Mouse (Mus musculus): Measurements from ENCODE around the gene Mrpl43. TPM values are rescaled to one million over a fixed set of nuclear protein-coding genes. Genes with fewer than 3 reads are reported as not detected.

Gene Mrpl43
- polyA plus RNA-seq, 1 experiment from 2014 or later, result 79.9 TPM

GRCm38 (mm10) chr19:45025937-45026568 lies 19.8 kb upstream of the Mrpl43 start:
- no peak for DNase-seq (ENCODE audit: low spot score)
- Histone ChIP-seq H3K27me3 (ENCODE audit: insufficient read depth, low read length) (no peaks in the 10 kb centered on the region), H3K27ac (no peak overlapping the region)

GRCm38 (mm10) chr19:45024775-45025174 lies 18.5 kb upstream of the Mrpl43 start:
- Histone ChIP-seq H3K9ac (ENCODE audit: low read depth, low read length) (no peak overlapping the region), H3K4me2 (ENCODE audit: low read length) (no peak overlapping the region), H3K36me3 (ENCODE audit: insufficient read depth, low read length) (peaks cover 49% of the 10 kb centered on the region), H3K9me3 (replicated peaks; ENCODE audit: low read length) (no peaks in the 10 kb centered on the region), H3K27ac (no peak overlapping the region), H3K27me3 (ENCODE audit: insufficient read depth, low read length) (no peaks in the 10 kb centered on the region), H3K4me3 (replicated peaks; ENCODE audit: low read depth, low read length) (no peak overlapping the region), H3K4me1 (replicated peaks; ENCODE audit: insufficient read depth, low read length) (peaks cover 13% of the 10 kb centered on the region; the same call in 1 of the 2 replicates)
- ATAC-seq (replicated peaks; ENCODE audit: low FRiP score, low read depth) (no peak; the same call in 1 of the 2 replicates), DNase-seq (ENCODE audit: low spot score) (no peak)
- 72% methylated on average over 20 of the region's 20 CpGs for WGBS
- TF ChIP-seq CTCF (IDR thresholded peaks at IDR 0.05; ENCODE audit: low read depth), result no peak

More at GRCm38 (mm10) chr19:45025937-45026568, 19.8 kb upstream of the Mrpl43 start:
- TF ChIP-seq CTCF (IDR thresholded peaks at IDR 0.05; ENCODE audit: low read depth), result no peak
- Histone ChIP-seq H3K9me3 (replicated peaks; ENCODE audit: low read length) (no peaks in the 10 kb centered on the region), H3K4me1 (replicated peaks; ENCODE audit: insufficient read depth, low read length) (peaks cover 8% of the 10 kb centered on the region; the same call in 1 of the 2 replicates), H3K9ac (ENCODE audit: low read depth, low read length) (no peak overlapping the region), H3K4me3 (replicated peaks; ENCODE audit: low read depth, low read length) (no peak overlapping the region), H3K4me2 (ENCODE audit: low read length) (no peak overlapping the region), H3K36me3 (ENCODE audit: insufficient read depth, low read length) (peaks cover 49% of the 10 kb centered on the region)
- WGBS, result 89% methylated on average over 37 of the region's 37 CpGs
- no peak for ATAC-seq (replicated peaks; ENCODE audit: low FRiP score, low read depth)

- Histone ChIP-seq H3K4me3 (replicated peaks; ENCODE audit: low read depth, low read length) (no peak overlapping the region), H3K9ac (ENCODE audit: low read depth, low read length) (no peak overlapping the region)
- WGBS, result 76% methylated on average over 11 of the region's 11 CpGs
Observed at GRCm38 (mm10) chr19:45023993-45024392, 17.8 kb upstream of the Mrpl43 start.

GRCm38 (mm10) chr19:45021362-45021761 lies 15.1 kb upstream of the Mrpl43 start:
- no peak overlapping the region for H3K4me3 ChIP-seq (replicated peaks; ENCODE audit: low read depth, low read length)
- H3K4me2 ChIP-seq (ENCODE audit: low read length), result no peak overlapping the region
- H3K4me1 ChIP-seq (replicated peaks; ENCODE audit: insufficient read depth, low read length), result peaks cover 24% of the 10 kb centered on the region
- 90% methylated on average over 15 of the region's 15 CpGs for WGBS
- H3K36me3 ChIP-seq (ENCODE audit: insufficient read depth, low read length), result peaks cover 24% of the 10 kb centered on the region
- H3K9me3 ChIP-seq (replicated peaks; ENCODE audit: low read length), result no peaks in the 10 kb centered on the region
- H3K27me3 ChIP-seq (ENCODE audit: insufficient read depth, low read length), result no peaks in the 10 kb centered on the region
- no peak for TF ChIP-seq CTCF (IDR thresholded peaks at IDR 0.05; ENCODE audit: low read depth)
- ATAC-seq (replicated peaks; ENCODE audit: low FRiP score, low read depth) (no peak), DNase-seq (ENCODE audit: low spot score) (no peak)
- no peak overlapping the region for H3K27ac ChIP-seq
- H3K9ac ChIP-seq (ENCODE audit: low read depth, low read length), result no peak overlapping the region

More at GRCm38 (mm10) chr19:45023993-45024392, 17.8 kb upstream of the Mrpl43 start:
- peaks cover 48% of the 10 kb centered on the region for H3K36me3 ChIP-seq (ENCODE audit: insufficient read depth, low read length)
- H3K4me2 ChIP-seq (ENCODE audit: low read length), result no peak overlapping the region
- TF ChIP-seq CTCF (IDR thresholded peaks at IDR 0.05; ENCODE audit: low read depth), result no peak
- ATAC-seq (replicated peaks; ENCODE audit: low FRiP score, low read depth) (no peak; the same call in 1 of the 2 replicates), DNase-seq (ENCODE audit: low spot score) (no peak)
- H3K9me3 ChIP-seq (replicated peaks; ENCODE audit: low read length), result no peaks in the 10 kb centered on the region
- no peak overlapping the region for H3K27ac ChIP-seq
- peaks cover 19% of the 10 kb centered on the region for H3K4me1 ChIP-seq (replicated peaks; ENCODE audit: insufficient read depth, low read length)
- no peaks in the 10 kb centered on the region for H3K27me3 ChIP-seq (ENCODE audit: insufficient read depth, low read length)

- DNase-seq (ENCODE audit: low spot score) (peak; percentile 77), ATAC-seq (replicated peaks; ENCODE audit: low FRiP score, low read depth) (no peak)
- WGBS, result 37% methylated on average over 6 of the region's 6 CpGs
- Histone ChIP-seq H3K9ac (ENCODE audit: low read depth, low read length) (no peak overlapping the region), H3K9me3 (replicated peaks; ENCODE audit: low read length) (no peaks in the 10 kb centered on the region), H3K4me1 (replicated peaks; ENCODE audit: insufficient read depth, low read length) (peaks cover 30% of the 10 kb centered on the region), H3K27me3 (ENCODE audit: insufficient read depth, low read length) (no peaks in the 10 kb centered on the region), H3K36me3 (ENCODE audit: insufficient read depth, low read length) (peaks cover 16% of the 10 kb centered on the region), H3K4me2 (ENCODE audit: low read length) (peak overlapping the region; percentile 97), H3K4me3 (replicated peaks; ENCODE audit: low read depth, low read length) (no peak overlapping the region), H3K27ac (no peak overlapping the region)
- TF ChIP-seq CTCF (IDR thresholded peaks at IDR 0.05; ENCODE audit: low read depth), result no peak
Observed at GRCm38 (mm10) chr19:45020348-45020747, 14.1 kb upstream of the Mrpl43 start.

- Histone ChIP-seq H3K9me3 (replicated peaks; ENCODE audit: low read length) (no peaks in the 10 kb centered on the region), H3K4me3 (replicated peaks; ENCODE audit: low read depth, low read length) (peak overlapping the region; percentile 73), H3K36me3 (ENCODE audit: insufficient read depth, low read length) (peaks cover 15% of the 10 kb centered on the region), H3K27me3 (ENCODE audit: insufficient read depth, low read length) (no peaks in the 10 kb centered on the region), H3K9ac (ENCODE audit: low read depth, low read length) (peak overlapping the region; percentile 86), H3K4me2 (ENCODE audit: low read length) (peak overlapping the region; percentile 97), H3K27ac (peak overlapping the region; percentile 99), H3K4me1 (replicated peaks; ENCODE audit: insufficient read depth, low read length) (peaks cover 47% of the 10 kb centered on the region)
- DNase-seq (ENCODE audit: low spot score) (peak; percentile 62), ATAC-seq (replicated peaks; ENCODE audit: low FRiP score, low read depth) (0 out of 2 replicates have a peak, but pooled peaks have one; percentile 0)
- no peak for TF ChIP-seq CTCF (IDR thresholded peaks at IDR 0.05; ENCODE audit: low read depth)
- 1% methylated on average over 11 of the region's 13 CpGs for WGBS
Observed at GRCm38 (mm10) chr19:45018351-45018831, 12.1 kb upstream of the Mrpl43 start.
